Mouse (Mus musculus) heart, embryonic 16.5 days (tissue): ENCODE data around the gene Rcvrn. TPM values are rescaled to one million over a fixed set of nuclear protein-coding genes. Genes with fewer than 3 reads are reported as not detected.

ENCODE experiments used
- ATAC-seq: fragments of 200-750 bp; cut with Nextera tagmentation; replicated peaks from 2 replicates; pipeline ENCODE4 v1.8.0; 2017; ENCODE audit warnings: moderate number of reproducible peaks; ENCODE audit not compliant: insufficient read depth, low FRiP score; ENCODE audit errors: extremely low read depth
- H3K27ac ChIP-seq: fragments of 300-500 bp; sonication (generic); 2 replicates; pipeline ENCODE4 v1.5.1; 2014; ENCODE audit warnings: mild to moderate bottlenecking, low read length, control low read depth, moderate library complexity
- H3K27me3 ChIP-seq: fragments of 300-500 bp; sonication (generic); 2 replicates; pipeline ENCODE4 v1.6.1; 2014; ENCODE audit warnings: low read length, mixed read lengths; ENCODE audit not compliant: control insufficient read depth, insufficient read depth
- H3K36me3 ChIP-seq: fragments of 300-500 bp; sonication (generic); 2 replicates; pipeline ENCODE4 v1.6.1; 2014; ENCODE audit not compliant: control insufficient read depth, insufficient read depth
- H3K4me1 ChIP-seq: fragments of 300-500 bp; sonication (generic); 2 replicates; pipeline ENCODE4 v1.6.1; 2014; ENCODE audit warnings: low read length, mixed read lengths; ENCODE audit not compliant: control insufficient read depth, insufficient read depth
- H3K4me2 ChIP-seq: fragments of 300-500 bp; sonication (generic); 2 replicates; pipeline ENCODE4 v1.6.1; 2014; ENCODE audit warnings: low read depth, mild to moderate bottlenecking, control low read depth, low read length
- H3K4me3 ChIP-seq: fragments of 300-500 bp; sonication (generic); 2 replicates; pipeline ENCODE4 v1.5.1; 2014; ENCODE audit warnings: mild to moderate bottlenecking, control low read depth, low read length
- H3K9ac ChIP-seq: fragments of 300-500 bp; sonication (generic); 2 replicates; pipeline ENCODE4 v1.6.1; 2014; ENCODE audit warnings: low read length, control low read depth
- H3K9me3 ChIP-seq: fragments of 300-500 bp; sonication (generic); replicated peaks from 2 replicates; pipeline ENCODE4 v1.6.1; 2016; ENCODE audit warnings: low read length; ENCODE audit not compliant: control insufficient read depth
- WGBS: fragments of 180-500 bp; shearing (Covaris S2); extraction: QIAGEN DNeasy Blood & Tissue Kit; methylation state at CpG from one replicate; pipeline ENCODE4 v1.1.7; 2014; 5-methylcytosine and 5-hydroxymethylcytosine counted together
- polyA plus RNA-seq: library from polyadenylated mRNA; unstranded; fragments of >200 nt; fragmentation: Nextera tagmentation; extraction: Ambion mirVana; gene quantifications from 2 replicates; pipeline ENCODE4 v1.2.1, GENCODE M21; 2015

The Rcvrn gene
- not detected in 2 replicates for polyA plus RNA-seq

DNA sequence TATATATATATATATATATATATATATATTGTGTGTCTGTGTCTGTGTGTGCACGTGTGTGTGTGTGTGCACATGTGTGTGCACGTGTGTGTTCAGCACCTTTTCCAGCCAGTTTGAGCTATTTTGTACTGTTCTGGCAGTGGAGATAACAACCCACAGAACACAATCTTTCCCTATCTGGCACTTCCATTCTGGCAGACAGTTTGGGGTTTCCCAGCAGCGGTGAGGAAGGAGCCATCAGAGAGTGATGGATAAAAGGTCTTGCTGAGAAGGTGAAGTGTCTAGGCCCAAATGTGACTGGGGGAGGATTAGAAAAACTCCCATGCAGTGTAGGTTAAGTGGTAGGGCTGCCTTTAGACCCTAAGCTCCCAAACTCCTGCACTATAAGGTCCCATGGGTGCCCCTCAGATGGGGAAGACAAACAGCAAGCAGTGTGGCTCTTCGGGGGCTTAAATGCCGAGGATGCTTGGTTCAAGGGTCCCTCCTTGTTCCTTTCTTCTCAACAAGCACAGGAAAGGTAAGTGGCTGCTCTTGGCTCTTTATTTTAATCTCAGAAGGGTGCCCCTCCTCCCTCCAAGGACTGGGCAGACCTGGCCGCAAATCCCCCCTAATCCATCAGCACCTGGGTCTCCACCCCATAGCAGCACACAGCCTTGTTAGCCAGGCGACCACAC is at the start of gene Rcvrn:
TSS of gene Rcvrn (plus strand) at position 624 of the 674 bp plus-strand sequence.
- Histone ChIP-seq H3K9ac (no peak within 1 kb of the TSS), H3K27me3 (0 out of 2 replicates have a peak, but pooled peaks cover 2% of the 10 kb centered on the region), H3K36me3 (no peaks in the 10 kb centered on the region), H3K4me2 (no peak within 1 kb of the TSS), H3K4me1 (no peaks in the 10 kb centered on the region), H3K4me3 (no peak within 1 kb of the TSS), H3K9me3 (no peaks in the 10 kb centered on the region), H3K27ac (no peak within 1 kb of the TSS)
- 62% methylated on average over 7 of the region's 7 CpGs for WGBS
- ATAC-seq: no peak

DNA sequence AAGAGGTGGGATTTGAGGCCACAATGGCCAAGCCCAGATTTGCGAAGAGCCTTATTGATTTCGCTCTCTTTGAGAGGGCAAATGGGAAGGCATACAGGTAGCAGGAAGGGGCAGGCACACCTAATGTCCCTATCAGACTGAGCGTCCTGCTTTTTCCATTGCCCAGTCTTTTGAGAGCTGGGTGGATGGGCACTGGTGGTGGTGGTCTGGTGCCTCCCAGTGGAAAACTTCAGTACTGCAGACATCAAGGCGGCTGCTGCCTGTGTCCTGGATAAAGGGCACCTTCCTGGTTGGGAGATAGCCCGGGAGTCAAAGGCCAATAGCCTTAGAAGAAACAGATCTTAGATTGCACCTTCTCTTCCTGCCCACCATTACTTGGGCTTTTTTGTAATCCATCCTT is 47.4 kb upstream of the Rcvrn start:
- H3K36me3 ChIP-seq: no peaks in the 10 kb centered on the region
- 29% methylated on average over 5 of the region's 5 CpGs for WGBS
- H3K9me3 ChIP-seq: no peaks in the 10 kb centered on the region
- H3K27me3 ChIP-seq: no peaks in the 10 kb centered on the region
- 0 out of 2 replicates have a peak, but pooled peaks have one; percentile 37 for ATAC-seq
- no peak overlapping the region for H3K4me2 ChIP-seq
- H3K9ac ChIP-seq: no peak overlapping the region
- H3K27ac ChIP-seq: no peak overlapping the region
- no peak overlapping the region for H3K4me3 ChIP-seq
- peaks cover 7% of the 10 kb centered on the region for H3K4me1 ChIP-seq

DNA sequence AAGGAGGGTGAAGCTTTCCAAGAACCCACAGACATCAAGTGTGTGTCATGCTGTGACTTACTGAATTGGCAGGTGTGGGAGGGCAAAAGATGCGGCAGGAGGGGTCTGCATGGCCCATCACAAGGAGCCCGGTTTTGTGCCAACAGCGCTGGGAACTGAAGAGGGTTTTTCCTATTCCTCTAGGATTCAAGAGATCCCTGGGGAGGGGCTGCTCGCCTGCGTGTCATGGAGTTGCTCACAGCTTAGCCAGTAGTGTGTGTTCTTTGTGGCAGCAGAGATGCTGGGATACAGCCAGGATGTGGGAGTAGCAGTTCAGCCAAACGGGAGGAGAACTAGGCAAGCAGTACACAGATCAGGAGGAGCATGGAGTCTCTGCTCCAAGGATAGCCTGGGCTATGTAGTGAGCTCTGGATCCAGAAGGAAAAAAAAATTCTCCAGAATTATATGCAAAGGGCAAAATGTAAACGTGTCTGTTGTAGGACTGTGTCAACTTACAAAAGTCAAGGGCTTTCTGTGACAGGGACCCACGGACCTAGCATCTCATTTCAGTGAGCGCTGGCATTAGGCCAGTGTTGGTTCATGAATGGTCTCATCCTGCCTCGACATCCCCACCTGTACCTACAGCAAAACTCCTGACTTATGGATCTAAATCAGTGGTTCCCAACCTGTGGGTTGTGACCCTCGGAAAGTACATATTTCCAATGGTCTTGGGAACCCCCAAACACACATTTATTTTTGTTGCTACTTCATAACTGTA is 46.3 kb upstream of the Rcvrn start:
- no peak overlapping the region for H3K9ac ChIP-seq
- no peak overlapping the region for H3K27ac ChIP-seq
- peaks cover 7% of the 10 kb centered on the region for H3K4me1 ChIP-seq
- H3K4me2 ChIP-seq: no peak overlapping the region
- 65% methylated on average over 11 of the region's 11 CpGs for WGBS
- H3K9me3 ChIP-seq: no peaks in the 10 kb centered on the region
- no peak overlapping the region for H3K4me3 ChIP-seq
- H3K27me3 ChIP-seq: no peaks in the 10 kb centered on the region
- no peak for ATAC-seq
- no peaks in the 10 kb centered on the region for H3K36me3 ChIP-seq

DNA sequence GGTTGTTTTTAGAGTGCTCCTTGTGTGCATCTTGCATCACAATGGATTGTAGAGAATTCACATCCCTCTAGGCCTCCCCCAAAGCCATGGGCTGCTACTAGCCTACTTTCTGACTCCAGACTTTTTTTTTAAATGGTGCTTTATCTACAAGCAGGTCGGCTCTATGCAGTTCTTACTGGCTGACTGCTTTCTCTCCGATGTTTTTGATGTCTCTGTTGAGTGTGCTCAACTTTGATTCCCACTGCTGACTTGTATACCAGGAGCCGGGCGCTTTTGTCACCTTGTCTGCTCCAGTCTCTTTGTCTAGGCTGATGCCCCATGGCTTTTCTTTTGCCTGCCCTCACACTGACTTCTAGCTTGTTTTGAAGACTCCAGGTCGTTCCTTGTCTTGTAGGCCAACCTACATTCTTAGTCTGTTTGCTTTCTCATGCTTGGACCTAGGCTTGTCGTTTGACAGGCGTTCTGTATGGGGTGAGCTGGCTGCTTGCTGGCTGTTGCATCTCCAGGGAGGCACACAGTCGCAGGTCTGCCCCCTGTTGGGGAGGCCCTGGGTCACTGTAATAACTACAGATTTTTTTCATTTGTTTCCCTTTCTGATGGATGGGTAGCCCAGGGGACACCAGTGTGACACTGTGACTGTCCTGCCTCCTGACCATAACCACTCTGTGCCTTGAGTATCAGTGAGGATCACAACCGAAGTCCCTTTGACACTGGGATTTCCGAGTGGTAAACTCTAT is 45.0 kb upstream of the Rcvrn start:
- Histone ChIP-seq H3K9me3 (no peaks in the 10 kb centered on the region), H3K27me3 (no peaks in the 10 kb centered on the region), H3K9ac (no peak overlapping the region), H3K27ac (no peak overlapping the region), H3K36me3 (no peaks in the 10 kb centered on the region), H3K4me1 (peaks cover 8% of the 10 kb centered on the region), H3K4me3 (no peak overlapping the region), H3K4me2 (no peak overlapping the region)
- no peak for ATAC-seq
- 54% methylated on average over 10 of the region's 10 CpGs for WGBS

DNA sequence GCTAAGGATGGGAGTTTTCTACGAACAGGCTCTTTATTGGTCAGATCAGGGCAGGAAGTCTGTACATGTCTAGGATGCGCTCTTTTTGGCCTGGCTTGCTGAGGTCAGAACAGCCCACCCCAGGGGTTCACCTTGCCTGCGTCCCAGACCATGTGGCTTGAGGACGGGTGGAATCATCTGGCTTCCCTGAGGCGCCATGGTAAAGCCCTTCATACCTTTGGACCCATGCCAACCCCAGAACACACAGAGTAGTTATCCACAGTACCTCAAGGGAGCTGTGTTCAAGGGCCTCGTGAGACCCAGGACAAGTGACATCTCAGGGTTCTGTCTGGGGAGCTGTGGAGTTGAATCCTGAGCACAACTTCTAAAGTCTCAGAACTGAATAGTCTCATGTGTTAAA is 43.4 kb upstream of the Rcvrn start:
- ATAC-seq: no peak
- no peaks in the 10 kb centered on the region for H3K36me3 ChIP-seq
- WGBS: 61% methylated on average over 6 of the region's 6 CpGs
- peaks cover 15% of the 10 kb centered on the region for H3K4me1 ChIP-seq
- H3K4me2 ChIP-seq: no peak overlapping the region
- H3K9me3 ChIP-seq: no peaks in the 10 kb centered on the region
- H3K27ac ChIP-seq: no peak overlapping the region
- H3K4me3 ChIP-seq: no peak overlapping the region
- no peaks in the 10 kb centered on the region for H3K27me3 ChIP-seq
- no peak overlapping the region for H3K9ac ChIP-seq

- 17% methylated on average over 14 of the region's 14 CpGs for WGBS
- H3K27me3 ChIP-seq: no peaks in the 10 kb centered on the region
- H3K4me1 ChIP-seq: peaks cover 15% of the 10 kb centered on the region
- no peak for ATAC-seq
- H3K4me3 ChIP-seq: no peak overlapping the region
- 0 out of 2 replicates have a peak overlapping the region, but pooled peaks have one; percentile 12 for H3K9ac ChIP-seq
- no peak overlapping the region for H3K27ac ChIP-seq
- H3K4me2 ChIP-seq: no peak overlapping the region
- H3K36me3 ChIP-seq: no peaks in the 10 kb centered on the region
- H3K9me3 ChIP-seq: no peaks in the 10 kb centered on the region
These were observed 42.8 kb upstream of the Rcvrn start for GRCm38 (mm10) chr11:67652194-67652892.

DNA sequence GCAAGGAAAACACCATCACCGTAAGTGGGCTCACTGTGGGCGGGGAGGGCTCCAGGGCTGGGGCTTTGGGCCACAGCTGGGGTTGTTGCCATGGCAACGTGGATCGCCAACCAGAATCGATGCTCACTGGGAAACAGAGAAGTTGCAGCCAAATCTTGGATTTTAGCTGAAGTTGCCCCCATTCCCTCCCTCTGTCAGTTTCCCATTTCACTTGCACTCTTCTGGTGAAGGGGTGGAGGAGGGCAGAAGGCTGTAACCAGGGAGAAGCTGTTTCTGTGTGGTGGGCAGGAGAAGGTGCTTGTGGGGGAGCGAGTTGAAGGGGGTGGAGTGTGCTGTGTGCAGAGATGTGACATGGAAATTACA is 42.3 kb upstream of the Rcvrn start:
- H3K27ac ChIP-seq: no peak overlapping the region
- no peak overlapping the region for H3K4me2 ChIP-seq
- 53% methylated on average over 6 of the region's 6 CpGs for WGBS
- H3K9ac ChIP-seq: no peak overlapping the region
- H3K9me3 ChIP-seq: no peaks in the 10 kb centered on the region
- H3K4me3 ChIP-seq: no peak overlapping the region
- H3K27me3 ChIP-seq: no peaks in the 10 kb centered on the region
- ATAC-seq: no peak
- no peaks in the 10 kb centered on the region for H3K36me3 ChIP-seq
- H3K4me1 ChIP-seq: peaks cover 15% of the 10 kb centered on the region

DNA sequence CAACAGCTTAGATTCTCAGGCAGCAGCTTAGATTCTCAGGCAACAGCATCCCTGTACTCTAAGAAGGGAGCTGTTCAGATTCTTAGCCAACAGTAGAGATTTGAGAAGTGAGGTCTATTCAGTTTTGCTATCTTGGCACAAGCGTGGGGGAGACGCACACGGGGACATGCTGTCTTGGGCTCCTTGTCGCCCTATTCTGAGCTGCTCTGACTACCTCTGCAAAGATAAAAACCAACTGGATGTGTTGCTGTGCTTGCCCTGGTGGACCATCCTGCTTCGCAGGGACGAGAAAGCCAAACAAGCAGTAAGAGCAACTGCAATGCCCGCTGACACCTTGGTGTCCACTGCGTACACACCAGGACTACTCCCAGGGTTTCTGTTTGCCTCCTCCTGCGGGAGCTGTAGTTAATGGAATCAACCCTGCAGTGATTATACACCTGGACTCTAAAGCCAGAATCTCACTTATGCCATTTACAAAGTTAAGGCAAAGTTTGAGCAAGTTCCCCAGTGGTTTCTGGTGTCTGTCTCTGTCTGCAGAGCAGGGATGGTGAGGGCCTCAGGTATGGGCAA is 41.5 kb upstream of the Rcvrn start:
- Histone ChIP-seq H3K9ac (no peak overlapping the region), H3K36me3 (no peaks in the 10 kb centered on the region), H3K4me2 (no peak overlapping the region), H3K27ac (no peak overlapping the region), H3K4me1 (peaks cover 15% of the 10 kb centered on the region), H3K4me3 (no peak overlapping the region), H3K27me3 (no peaks in the 10 kb centered on the region), H3K9me3 (no peaks in the 10 kb centered on the region)
- 88% methylated on average over 9 of the region's 9 CpGs for WGBS
- ATAC-seq: no peak
